Mouse (Mus musculus) bone marrow, adult 2 months (tissue): ENCODE measurements around the gene Ugcg.

Experiments
- CTCF ChIP-seq: fragments of 200-500 bp; IDR thresholded peaks from 2 replicates; pipeline ENCODE4 v1.5.1; 2011; ENCODE audit warnings: low read length, control low read depth; ENCODE audit not compliant: control insufficient read depth, insufficient read depth
- POLR2A ChIP-seq: fragments of 200-500 bp; IDR thresholded peaks from 2 replicates; pipeline ENCODE4 v1.6.1; 2011; ENCODE audit warnings: low read depth, mild to moderate bottlenecking, control low read depth, low read length, borderline replicate concordance; ENCODE audit not compliant: control insufficient read depth

DNA sequence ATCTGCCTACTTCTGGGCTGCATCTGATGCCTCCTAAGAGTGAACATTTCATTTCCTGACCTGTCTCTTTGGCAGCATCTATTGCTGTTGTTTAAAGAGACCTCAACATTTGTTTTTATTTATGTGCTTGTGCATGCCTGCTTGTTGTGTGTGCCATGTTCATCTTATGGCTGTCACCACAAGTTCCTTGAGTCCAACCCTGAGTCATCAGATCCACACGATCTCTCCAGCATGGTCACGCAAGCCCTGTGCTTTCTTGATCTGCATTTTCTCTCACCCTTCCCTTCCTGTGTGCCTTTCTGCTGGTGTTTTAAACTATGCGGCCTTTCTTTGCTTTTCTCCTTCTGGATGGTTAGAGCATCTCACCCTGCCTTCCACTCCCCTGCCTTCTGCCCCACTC lies 11.6 kb downstream of the Ugcg start:
- TF ChIP-seq CTCF (no peak), POLR2A (no peak)
